Mouse (Mus musculus): ENCODE data around the gene Diaph2.

DNA sequence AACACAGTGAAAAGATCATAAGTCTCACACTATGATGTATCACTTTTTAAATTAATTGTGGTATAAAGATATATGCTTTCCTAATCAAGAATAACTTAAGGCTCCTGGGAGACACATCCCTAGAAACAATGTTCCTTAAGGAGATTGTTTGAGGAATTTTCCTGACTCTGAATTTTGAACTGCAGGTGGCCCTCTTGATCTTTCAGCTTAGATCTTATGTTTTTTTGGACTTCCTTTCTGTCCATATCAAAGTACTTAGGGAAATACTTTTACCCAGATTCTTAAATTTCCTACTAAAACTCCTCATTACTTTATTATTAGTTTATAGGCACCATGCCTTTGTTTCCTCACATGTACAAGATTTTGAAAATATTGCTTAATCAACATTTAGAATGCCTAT is 258.7 kb downstream of the Diaph2 start:
- no peak for TF ChIP-seq CTCF (IDR thresholded peaks at IDR 0.05; ENCODE audit: insufficient read depth, low read length)
- no peak for TF ChIP-seq POLR2A (IDR thresholded peaks at IDR 0.05; ENCODE audit: borderline replicate concordance, extremely low read depth, low read depth, low read length)
